ENCODE assay signal across 19 mouse cellular contexts in genomic region chr11:31464844-31465243, GRCm38 (mm10).
DNase-seq lines count a peak whose midpoint lies in the region; ATAC-seq and TF ChIP-seq lines count a peak whose summit lies in the region.
"Had no signal": no experiment of that assay in that cellular context is flagged by ENCODE, and none has a peak within 500 bp of the region (broad histone marks: within the 10 kb centered on the region; RNA-seq: fewer than 3 reads in every experiment).

No protein-coding gene starts in this region.

- H3K27me3 ChIP-seq in kidney, postnatal 0 days (ENCODE audit: insufficient read depth, low read length): no peaks in the 10 kb centered on the region
- no peaks in the 10 kb centered on the region for H3K27me3 ChIP-seq in hindbrain, embryonic 10.5 days (ENCODE audit: insufficient read depth, poor library complexity, severe bottlenecking)
- H3K27me3 ChIP-seq in limb, embryonic 10.5 days (ENCODE audit: low read depth, poor library complexity, severe bottlenecking): no peaks in the 10 kb centered on the region
- H3K27me3 ChIP-seq: limb, embryonic 13.5 days; liver, embryonic 13.5 days; lung, embryonic 15.5 days; stomach, embryonic 15.5 days had no signal

- ATAC-seq in kidney, postnatal 0 days (replicated peaks; ENCODE audit: low FRiP score, low read depth): no peak

- H3K4me1 ChIP-seq in kidney, postnatal 0 days (replicated peaks; ENCODE audit: insufficient read depth, low read length): no peaks in the 10 kb centered on the region
- no peaks in the 10 kb centered on the region for H3K4me1 ChIP-seq in hindbrain, embryonic 10.5 days (replicated peaks)
- H3K4me1 ChIP-seq in limb, embryonic 10.5 days: no peaks in the 10 kb centered on the region
- H3K4me1 ChIP-seq: forebrain, embryonic 10.5 days; limb, embryonic 13.5 days; liver, embryonic 13.5 days; lung, embryonic 15.5 days; stomach, embryonic 15.5 days had no signal

- no peak overlapping the region for H3K9ac ChIP-seq in kidney, postnatal 0 days (ENCODE audit: low read depth, low read length)
- H3K9ac ChIP-seq: limb, embryonic 13.5 days; liver, embryonic 13.5 days; lung, embryonic 15.5 days; stomach, embryonic 15.5 days had no signal

- intact Hi-C loops in heart, postnatal 10 days (cut with DNase I): no loop called here

- no peak overlapping the region for H3K4me3 ChIP-seq in kidney, postnatal 0 days (replicated peaks; ENCODE audit: low read depth, low read length)
- no peak overlapping the region for H3K4me3 ChIP-seq in hindbrain, embryonic 10.5 days
- H3K4me3 ChIP-seq in limb, embryonic 10.5 days: no peak overlapping the region
- H3K4me3 ChIP-seq: forebrain, embryonic 10.5 days; gastrocnemius, adult 2 months; limb, embryonic 13.5 days; liver, embryonic 13.5 days; lung, embryonic 15.5 days; megakaryocyte, embryonic 14.5 days; myocyte; stomach, embryonic 15.5 days had no signal

- TF ChIP-seq CTCF in kidney, postnatal 0 days (IDR thresholded peaks at IDR 0.05; ENCODE audit: low read depth): no peak

- peak; percentile 17 for DNase-seq in kidney, postnatal 0 days (ENCODE audit: low spot score)
- no peak for DNase-seq in kidney, postnatal 36 days
- DNase-seq in heart, adult 9 months (ENCODE audit: low spot score in 2 of 2): peak; percentile 51 to 56
- peak; percentile 46 for DNase-seq in heart, postnatal 10 days
- DNase-seq in lung, postnatal 14 days: peak; percentile 23
- DNase-seq in hindbrain, embryonic 10.5 days (ENCODE audit: low spot score): no peak
- no peak for DNase-seq in limb, embryonic 10.5 days (ENCODE audit: low spot score)
- DNase-seq: adrenal gland, adult 2 months; cerebellum, adult 2 months; cerebellum, postnatal 36 days; gastrocnemius, adult 2 months; liver, embryonic 13.5 days; midbrain, embryonic 14.5 days had no signal

- no peak overlapping the region for H3K27ac ChIP-seq in kidney, postnatal 0 days
- no peak overlapping the region for H3K27ac ChIP-seq in hindbrain, embryonic 10.5 days
- H3K27ac ChIP-seq in limb, embryonic 10.5 days: no peak overlapping the region
- H3K27ac ChIP-seq: forebrain, embryonic 10.5 days; gastrocnemius, adult 2 months; limb, embryonic 13.5 days; liver, embryonic 13.5 days; lung, embryonic 15.5 days; stomach, embryonic 15.5 days had no signal

- no peaks in the 10 kb centered on the region for H3K9me3 ChIP-seq in kidney, postnatal 0 days (replicated peaks; ENCODE audit: low read length)
- H3K9me3 ChIP-seq in hindbrain, embryonic 10.5 days: no peaks in the 10 kb centered on the region
- no peaks in the 10 kb centered on the region for H3K9me3 ChIP-seq in limb, embryonic 10.5 days (replicated peaks)
- H3K9me3 ChIP-seq: forebrain, embryonic 10.5 days; limb, embryonic 13.5 days; liver, embryonic 13.5 days; lung, embryonic 15.5 days; megakaryocyte, embryonic 14.5 days; stomach, embryonic 15.5 days had no signal

- no peak overlapping the region for H3K4me2 ChIP-seq in kidney, postnatal 0 days (ENCODE audit: low read length)
- H3K4me2 ChIP-seq: limb, embryonic 13.5 days; liver, embryonic 13.5 days; lung, embryonic 15.5 days; stomach, embryonic 15.5 days had no signal

- H3K36me3 ChIP-seq in kidney, postnatal 0 days (ENCODE audit: insufficient read depth, low read length): no peaks in the 10 kb centered on the region
- H3K36me3 ChIP-seq in hindbrain, embryonic 10.5 days: no peaks in the 10 kb centered on the region
- no peaks in the 10 kb centered on the region for H3K36me3 ChIP-seq in limb, embryonic 10.5 days
- H3K36me3 ChIP-seq: forebrain, embryonic 10.5 days; limb, embryonic 13.5 days; liver, embryonic 13.5 days; lung, embryonic 15.5 days; stomach, embryonic 15.5 days had no signal

- WGBS in kidney, postnatal 0 days: 78% methylated on average over 1 of the region's 1 CpGs
- 89% methylated on average over 1 of the region's 1 CpGs for WGBS in hindbrain, embryonic 10.5 days
- WGBS in limb, embryonic 10.5 days: 100% methylated on average over 1 of the region's 1 CpGs

Comparison
In these comparisons a context has a peak if more than half of its experiments do, and no peak if none do; other contexts are left out.
1. DNase-seq: peak in kidney, postnatal 0 days (single experiment), heart, adult 9 months (2 of 2), heart, postnatal 10 days (2 of 2) and lung, postnatal 14 days (single experiment); none in kidney, postnatal 36 days (0 of 2), hindbrain, embryonic 10.5 days (single experiment) and limb, embryonic 10.5 days (single experiment).